Mouse (Mus musculus) testis, adult 2 months (tissue): ENCODE results near the gene Trim66.

ENCODE experiments used
- CTCF ChIP-seq: fragments of 200-500 bp; IDR thresholded peaks from 2 replicates; pipeline ENCODE4 v1.5.1; 2012; ENCODE audit warnings: low read depth, mild to moderate bottlenecking, inconsistent platforms, low read length, moderate library complexity; ENCODE audit not compliant: control insufficient read depth, insufficient read depth, insufficient replicate concordance
- POLR2A ChIP-seq: fragments of 200-500 bp; IDR thresholded peaks from 2 replicates; pipeline ENCODE4 v1.6.1; 2012; ENCODE audit warnings: low read depth, mild to moderate bottlenecking, inconsistent platforms, low read length, moderate library complexity; ENCODE audit not compliant: control insufficient read depth

GRCm38 (mm10) chr7:109533888-109534287 lies 26.0 kb upstream of the Trim66 start:
- TF ChIP-seq CTCF (no peak), POLR2A (no peak)
